Mouse (Mus musculus) stomach, embryonic 14.5 days (tissue): ENCODE measurements around the gene Jmjd8. TPM values are rescaled to one million over a fixed set of nuclear protein-coding genes. Genes with fewer than 3 reads are reported as not detected.

Experiments
- ATAC-seq: fragments of 200-750 bp; cut with Nextera tagmentation; 2 replicates; pipeline ENCODE4 v1.8.0; 2017; ENCODE audit warnings: low read depth, moderate TSS enrichment; ENCODE audit not compliant: insufficient number of reproducible peaks, insufficient read depth, low FRiP score
- H3K27ac ChIP-seq: fragments of 300-500 bp; sonication (generic); 2 replicates; pipeline ENCODE4 v1.5.1; 2014; ENCODE audit warnings: mild to moderate bottlenecking, low read length, moderate library complexity, mixed read lengths
- H3K27me3 ChIP-seq: fragments of 300-500 bp; sonication (generic); 2 replicates; pipeline ENCODE4 v1.6.1; 2014; ENCODE audit warnings: low read length, control low read depth, mixed read lengths; ENCODE audit not compliant: control insufficient read depth, insufficient read depth
- H3K36me3 ChIP-seq: fragments of 300-500 bp; sonication (generic); 2 replicates; pipeline ENCODE4 v1.6.1; 2014; ENCODE audit warnings: mild to moderate bottlenecking, control low read depth, low read length, moderate library complexity, mixed read lengths; ENCODE audit not compliant: control insufficient read depth, insufficient read depth
- H3K4me1 ChIP-seq: fragments of 300-500 bp; sonication (generic); 2 replicates; pipeline ENCODE4 v1.6.1; 2014; ENCODE audit warnings: low read length, control low read depth, mixed read lengths; ENCODE audit not compliant: control insufficient read depth, insufficient read depth
- H3K4me2 ChIP-seq: fragments of 300-500 bp; sonication (generic); replicated peaks from 2 replicates; pipeline ENCODE4 v1.6.1; 2014; ENCODE audit warnings: low read depth, low read length, control low read depth
- H3K4me3 ChIP-seq: fragments of 300-500 bp; sonication (generic); 2 replicates; pipeline ENCODE4 v1.5.1; 2014; ENCODE audit warnings: low read depth, low read length, control low read depth
- H3K9ac ChIP-seq: fragments of 300-500 bp; sonication (generic); replicated peaks from 2 replicates; pipeline ENCODE4 v1.6.1; 2014; ENCODE audit warnings: low read depth, mild to moderate bottlenecking, control low read depth, low read length, moderate library complexity, mixed read lengths
- H3K9me3 ChIP-seq: fragments of 300-500 bp; sonication (generic); 2 replicates; pipeline ENCODE4 v1.6.1; 2016; ENCODE audit warnings: low read depth, low read length, control low read depth; ENCODE audit not compliant: control insufficient read depth
- WGBS: fragments of 180-500 bp; shearing (Covaris S2); extraction: QIAGEN DNeasy Blood & Tissue Kit; methylation state at CpG from one replicate; pipeline ENCODE4 v1.1.7; 2014; 5-methylcytosine and 5-hydroxymethylcytosine counted together
- polyA plus RNA-seq: library from polyadenylated mRNA; unstranded; fragments of >200 nt; fragmentation: Nextera tagmentation; extraction: Ambion mirVana; gene quantifications from 2 replicates; pipeline ENCODE4 v1.2.1, GENCODE M21; 2014

Jmjd8 gene
- polyA plus RNA-seq, 1 experiment from 2014 or later: 41.9 TPM

DNA sequence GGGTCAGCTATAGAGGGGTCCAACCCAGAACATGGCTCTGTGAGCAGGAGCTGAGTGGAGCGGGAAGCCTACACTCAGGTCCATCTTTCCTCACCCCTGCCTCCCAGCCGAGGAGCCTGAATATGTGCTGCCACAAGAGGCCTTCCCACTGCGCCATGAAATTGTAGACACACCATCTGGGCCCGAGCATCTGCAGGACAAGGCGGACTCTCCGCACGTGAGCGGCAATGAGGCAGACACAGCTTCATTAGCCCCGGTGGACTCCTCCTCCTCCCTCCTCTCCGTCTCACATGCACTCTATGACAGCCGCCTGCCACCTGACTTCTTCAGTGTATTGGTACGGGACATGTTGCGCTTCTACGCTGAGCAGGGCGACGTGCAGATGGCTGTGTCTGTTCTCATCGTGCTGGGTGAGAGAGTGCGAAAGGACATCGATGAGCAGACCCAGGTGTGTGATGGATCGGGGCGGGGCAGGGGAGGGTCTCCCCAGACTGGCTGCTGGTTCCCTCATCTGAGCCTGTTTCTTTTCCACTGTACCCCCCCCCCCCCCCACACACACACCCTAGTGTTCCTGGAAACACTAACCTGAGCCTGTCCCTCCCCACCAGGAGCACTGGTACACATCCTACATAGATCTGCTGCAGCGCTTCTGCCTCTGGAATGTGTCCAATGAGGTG is 983 bp upstream of the Jmjd8 start:
- 90% methylated on average over 20 of the region's 22 CpGs for WGBS
- H3K27ac ChIP-seq: no peak overlapping the region
- no peak overlapping the region; the same call in 1 of the 2 replicates for H3K4me3 ChIP-seq
- ATAC-seq: no peak
- no peaks in the 10 kb centered on the region for H3K27me3 ChIP-seq
- H3K9me3 ChIP-seq: no peaks in the 10 kb centered on the region
- peaks cover 34% of the 10 kb centered on the region for H3K36me3 ChIP-seq
- no peak overlapping the region for H3K9ac ChIP-seq
- no peak overlapping the region for H3K4me2 ChIP-seq
- H3K4me1 ChIP-seq: peaks cover 36% of the 10 kb centered on the region

DNA sequence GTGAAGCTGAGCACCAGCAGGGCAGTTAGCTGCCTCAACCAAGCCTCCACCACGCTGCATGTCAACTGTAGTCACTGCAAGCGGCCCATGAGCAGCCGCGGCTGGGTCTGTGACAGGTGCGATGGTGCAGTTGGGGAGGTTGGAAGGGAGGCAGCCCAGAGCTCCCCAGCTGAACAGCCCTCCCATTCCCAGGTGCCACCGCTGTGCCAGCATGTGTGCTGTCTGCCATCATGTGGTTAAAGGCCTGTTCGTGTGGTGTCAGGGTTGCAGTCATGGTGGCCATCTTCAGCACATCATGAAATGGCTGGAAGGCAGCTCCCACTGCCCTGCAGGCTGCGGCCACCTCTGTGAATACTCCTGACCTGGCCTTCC is 458 bp upstream of the Jmjd8 start:
- no peaks in the 10 kb centered on the region for H3K9me3 ChIP-seq
- peak overlapping the region; percentile 59 for H3K4me3 ChIP-seq
- no peaks in the 10 kb centered on the region for H3K27me3 ChIP-seq
- ATAC-seq: no peak
- 80% methylated on average over 8 of the region's 8 CpGs for WGBS
- H3K36me3 ChIP-seq: peaks cover 34% of the 10 kb centered on the region
- H3K4me1 ChIP-seq: peaks cover 36% of the 10 kb centered on the region
- H3K4me2 ChIP-seq: peak overlapping the region; percentile 91
- peak overlapping the region; percentile 88; the same call in 1 of the 2 replicates for H3K27ac ChIP-seq
- H3K9ac ChIP-seq: no peak overlapping the region

DNA sequence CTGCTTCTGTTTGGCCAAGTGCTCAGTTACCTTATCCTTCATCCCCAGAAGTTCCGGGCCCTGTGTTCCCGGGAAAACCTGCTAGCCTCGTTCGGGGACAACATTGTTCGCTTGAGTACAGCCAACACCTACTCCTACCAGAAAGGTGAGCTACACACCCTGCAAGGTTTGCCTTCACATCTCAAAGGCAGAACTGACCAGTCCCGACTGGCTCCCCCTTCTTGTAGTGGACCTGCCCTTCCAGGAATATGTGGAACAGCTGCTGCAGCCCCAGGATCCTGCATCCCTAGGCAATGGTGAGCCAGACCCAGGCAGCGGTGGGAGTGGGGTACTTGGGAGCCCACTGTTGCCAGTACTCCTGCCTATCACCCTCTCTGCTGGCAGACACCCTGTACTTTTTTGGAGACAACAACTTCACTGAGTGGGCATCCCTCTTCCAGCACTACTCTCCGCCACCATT is 921 bp downstream of the Jmjd8 start:
- Histone ChIP-seq H3K4me1 (peaks cover 35% of the 10 kb centered on the region), H3K9ac (peak overlapping the region; percentile 60), H3K4me3 (peak overlapping the region; percentile 59), H3K4me2 (peak overlapping the region; percentile 91), H3K27me3 (no peaks in the 10 kb centered on the region), H3K36me3 (peaks cover 34% of the 10 kb centered on the region), H3K9me3 (no peaks in the 10 kb centered on the region), H3K27ac (peak overlapping the region; percentile 88)
- WGBS: 30% methylated on average over 8 of the region's 8 CpGs
- no peak for ATAC-seq

DNA sequence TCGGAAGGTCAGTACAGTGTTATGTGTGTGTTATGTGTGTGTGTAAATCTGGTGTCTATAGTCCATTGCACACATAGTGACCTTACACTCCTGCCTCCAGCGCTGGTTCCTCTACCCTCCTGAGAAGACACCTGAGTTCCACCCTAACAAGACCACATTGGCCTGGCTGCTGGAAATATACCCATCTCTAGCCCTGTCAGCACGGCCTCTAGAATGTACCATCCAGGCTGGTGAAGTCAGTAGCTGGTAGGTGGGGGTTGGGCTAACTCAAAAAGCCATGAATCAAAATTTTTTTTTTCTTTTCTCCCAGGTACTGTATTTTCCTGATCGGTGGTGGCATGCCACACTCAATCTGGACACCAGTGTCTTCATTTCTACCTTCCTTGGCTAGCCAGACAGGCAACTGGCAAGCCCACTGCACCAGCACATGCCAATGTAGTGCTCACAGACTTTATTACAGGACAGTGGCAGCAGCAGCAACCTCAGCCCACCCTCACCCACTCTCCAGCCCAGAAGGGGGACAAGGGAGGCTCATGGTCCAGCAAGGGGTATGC is 1.6 kb downstream of the Jmjd8 start:
- Histone ChIP-seq H3K27ac (no peak overlapping the region), H3K27me3 (no peaks in the 10 kb centered on the region), H3K4me1 (peaks cover 38% of the 10 kb centered on the region), H3K36me3 (peaks cover 38% of the 10 kb centered on the region), H3K4me2 (peak overlapping the region; percentile 91), H3K9me3 (no peaks in the 10 kb centered on the region), H3K9ac (no peak overlapping the region), H3K4me3 (no peak overlapping the region)
- ATAC-seq: no peak
- 77% methylated on average over 4 of the region's 4 CpGs for WGBS

DNA sequence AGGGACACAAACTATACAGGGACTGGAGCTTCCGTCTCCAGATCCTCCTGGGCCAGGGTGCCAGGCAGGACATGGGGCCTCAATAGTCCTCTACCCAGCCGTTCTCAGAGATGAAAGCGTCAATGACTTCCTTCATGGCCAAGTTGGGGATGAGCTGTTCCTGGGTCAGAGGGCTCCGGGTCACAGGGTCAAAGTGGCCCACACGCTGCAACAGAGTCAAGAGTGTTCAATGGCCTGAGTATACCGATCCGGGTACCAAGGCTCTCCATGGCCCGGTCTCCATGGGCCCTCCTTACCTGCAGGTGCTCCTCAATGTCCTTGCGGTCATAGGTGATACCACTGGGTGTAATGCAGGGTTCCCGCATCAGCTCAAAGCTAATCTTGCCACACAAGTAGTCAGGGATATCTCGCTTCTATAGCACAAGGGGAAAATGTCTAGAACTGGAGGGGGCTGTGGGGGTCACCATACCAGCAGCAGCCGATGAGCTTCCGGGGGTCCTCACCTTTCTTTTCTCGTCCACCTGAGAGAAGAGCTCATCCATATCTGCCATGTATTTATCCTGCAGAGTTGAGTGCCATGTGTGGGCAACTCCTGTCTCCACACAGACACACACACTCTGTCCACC is 2.3 kb downstream of the Jmjd8 start:
- Histone ChIP-seq H3K4me3 (peak overlapping the region; percentile 81; the same call in 1 of the 2 replicates), H3K9me3 (no peaks in the 10 kb centered on the region), H3K27ac (no peak overlapping the region), H3K4me2 (peak overlapping the region; percentile 99; the same call in 1 of the 2 replicates), H3K27me3 (no peaks in the 10 kb centered on the region), H3K36me3 (peaks cover 36% of the 10 kb centered on the region), H3K9ac (no peak overlapping the region), H3K4me1 (peaks cover 43% of the 10 kb centered on the region)
- ATAC-seq: no peak
- 83% methylated on average over 14 of the region's 14 CpGs for WGBS

DNA sequence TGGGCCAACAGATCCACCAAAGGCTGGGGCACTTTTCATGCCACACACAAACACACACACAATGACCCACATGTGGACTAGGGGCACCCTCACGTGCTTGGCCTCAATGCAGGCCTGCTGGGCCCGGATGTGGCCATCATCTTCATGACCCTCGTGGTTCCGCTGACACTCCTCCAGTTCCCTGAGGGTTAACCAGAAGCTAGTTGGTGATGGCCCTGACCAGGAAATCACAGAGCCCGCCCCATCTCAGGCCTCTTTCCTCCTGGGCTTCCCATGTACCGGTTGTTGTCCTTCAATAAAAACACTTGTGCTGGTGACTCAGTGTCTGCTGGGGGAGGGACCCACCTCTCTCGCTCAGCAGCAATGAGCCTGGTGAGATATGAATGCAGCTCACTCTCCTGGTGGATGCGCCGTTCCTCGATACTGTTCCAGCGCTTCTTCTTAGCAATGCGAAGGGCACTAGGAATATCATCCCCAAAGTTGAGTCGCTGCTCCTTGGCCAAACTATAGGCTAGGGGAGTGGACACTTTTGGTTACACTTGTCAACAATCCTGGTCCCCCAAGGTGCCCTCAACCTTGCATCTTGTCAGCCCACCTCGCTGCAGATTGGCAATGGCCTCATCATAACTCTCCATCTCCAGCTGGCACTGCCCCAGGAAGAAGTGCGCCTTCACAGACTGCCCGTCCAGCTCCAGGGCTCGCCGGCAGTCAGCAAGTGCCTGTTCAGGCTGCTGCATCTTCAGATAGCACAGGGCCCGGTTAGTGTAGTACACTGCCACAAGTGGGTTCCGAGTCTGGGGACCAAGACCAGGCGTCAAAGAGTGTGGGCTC is 3.0 kb downstream of the Jmjd8 start:
- 55% methylated on average over 21 of the region's 21 CpGs for WGBS

DNA sequence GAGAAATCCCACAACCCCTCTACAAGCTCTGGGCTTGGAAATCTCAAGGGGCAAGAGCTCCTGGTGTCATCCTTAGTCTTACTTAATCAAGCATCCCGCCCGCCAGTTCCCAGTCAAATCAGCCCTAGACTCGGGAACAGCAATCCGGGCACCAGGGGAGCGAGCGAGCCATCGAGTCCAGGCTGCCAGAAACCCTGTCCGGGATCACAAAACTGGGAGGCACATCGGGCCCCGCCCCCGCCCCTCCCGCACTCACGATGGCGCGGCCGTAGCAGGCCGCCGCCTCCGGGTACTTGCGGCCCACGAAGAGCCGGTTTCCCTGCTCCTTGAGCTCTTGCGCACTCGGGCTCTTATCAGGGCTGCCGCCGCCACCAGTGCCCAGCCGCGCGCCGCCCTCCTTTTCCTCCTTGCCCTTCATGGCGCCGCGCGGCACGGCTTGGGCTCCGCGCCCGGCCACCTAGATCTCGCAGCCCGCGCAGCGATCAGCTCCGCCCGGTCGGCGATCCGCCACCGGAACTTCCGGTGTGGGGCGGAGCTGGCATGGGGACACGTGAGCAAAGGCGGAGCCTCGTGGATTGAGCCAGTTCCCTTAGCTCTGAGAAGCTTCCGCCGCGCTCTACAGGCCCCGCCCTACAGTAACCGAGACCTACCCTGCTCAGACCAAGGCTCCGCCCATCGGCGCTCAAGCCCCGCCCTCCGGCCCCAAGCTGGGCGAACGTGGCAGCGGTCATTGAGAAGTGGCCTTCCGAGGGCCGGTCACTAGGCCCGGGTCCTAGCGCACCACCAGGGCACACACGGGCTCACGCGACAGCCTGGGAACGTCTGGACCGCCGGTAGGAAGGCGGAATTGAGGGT is 4.0 kb downstream of the Jmjd8 start:
- H3K4me3 ChIP-seq: peak overlapping the region; percentile 81
- peak; percentile 87 for ATAC-seq
- H3K27me3 ChIP-seq: no peaks in the 10 kb centered on the region
- peaks cover 25% of the 10 kb centered on the region for H3K36me3 ChIP-seq
- under 1% methylated on average over 70 of the region's 77 CpGs for WGBS
- peak overlapping the region; percentile 99 for H3K4me2 ChIP-seq
- peaks cover 60% of the 10 kb centered on the region for H3K4me1 ChIP-seq
- peak overlapping the region; percentile 74 for H3K9ac ChIP-seq
- peak overlapping the region; percentile 94 for H3K27ac ChIP-seq
- H3K9me3 ChIP-seq: no peaks in the 10 kb centered on the region

More for the DNA sequence above, 3.0 kb downstream of the Jmjd8 start:
- H3K27ac ChIP-seq: peak overlapping the region; percentile 88
- H3K27me3 ChIP-seq: no peaks in the 10 kb centered on the region
- no peaks in the 10 kb centered on the region for H3K9me3 ChIP-seq
- H3K9ac ChIP-seq: peak overlapping the region; percentile 74
- H3K4me2 ChIP-seq: peak overlapping the region; percentile 99
- ATAC-seq: no peak
- peaks cover 50% of the 10 kb centered on the region for H3K4me1 ChIP-seq
- peak overlapping the region; percentile 81 for H3K4me3 ChIP-seq
- peaks cover 28% of the 10 kb centered on the region for H3K36me3 ChIP-seq
